Mouse (Mus musculus): ENCODE results near the gene Mark1.
A peak's percentile ranks its signal among the peaks of the same experiment; 100 is the strongest.

The Mark1 gene

GRCm38 (mm10) chr1:184958818-184959217 lies 40.6 kb downstream of the Mark1 start:
- no peak for DNase-seq

GRCm38 (mm10) chr1:184958388-184958787 lies 41.0 kb downstream of the Mark1 start:
- no peak for DNase-seq

- no peak for DNase-seq
Measured at GRCm38 (mm10) chr1:184951758-184952157, 47.6 kb downstream of the Mark1 start.

- no peak for DNase-seq
Measured at GRCm38 (mm10) chr1:184951057-184951456, 48.3 kb downstream of the Mark1 start.

- peak; percentile 40 for DNase-seq
Measured at GRCm38 (mm10) chr1:184938106-184938505, 61.3 kb downstream of the Mark1 start.

GRCm38 (mm10) chr1:184935980-184936379 lies 63.4 kb downstream of the Mark1 start:
- no peak for DNase-seq

GRCm38 (mm10) chr1:184935490-184935889 lies 63.9 kb downstream of the Mark1 start:
- DNase-seq, result no peak

- DNase-seq, result no peak
Measured at GRCm38 (mm10) chr1:184931097-184931496, 68.3 kb downstream of the Mark1 start.

- no peak for DNase-seq
Measured at GRCm38 (mm10) chr1:184928382-184928781, 71.0 kb downstream of the Mark1 start.

- no peak for DNase-seq
Measured at GRCm38 (mm10) chr1:184927911-184928310, 71.5 kb downstream of the Mark1 start.

GRCm38 (mm10) chr1:184922824-184923223 lies 76.5 kb downstream of the Mark1 start:
- DNase-seq, result no peak

GRCm38 (mm10) chr1:184920057-184920456 lies 79.3 kb downstream of the Mark1 start:
- no peak for DNase-seq

- DNase-seq, result no peak
Measured at GRCm38 (mm10) chr1:184918227-184918888, 81.0 kb downstream of the Mark1 start.

- DNase-seq, result no peak
Measured at GRCm38 (mm10) chr1:184912336-184912735, 87.0 kb downstream of the Mark1 start.

GRCm38 (mm10) chr1:184911861-184912260 lies 87.5 kb downstream of the Mark1 start:
- DNase-seq, result peak; percentile 61

GRCm38 (mm10) chr1:184908558-184908957 lies 90.8 kb downstream of the Mark1 start:
- DNase-seq, result peak; percentile 9

GRCm38 (mm10) chr1:184905904-184906745 lies 93.2 kb downstream of the Mark1 start:
- no peak for DNase-seq

GRCm38 (mm10) chr1:184905371-184905770 lies 94.0 kb downstream of the Mark1 start:
- no peak for DNase-seq

- no peak for DNase-seq
Measured at GRCm38 (mm10) chr1:184903697-184904096, 95.7 kb downstream of the Mark1 start.

GRCm38 (mm10) chr1:184902886-184903285 lies 96.5 kb downstream of the Mark1 start:
- DNase-seq, result no peak

GRCm38 (mm10) chr1:184897350-184897749 lies 102.0 kb downstream of the Mark1 start:
- no peak for DNase-seq

- peak; percentile 28 for DNase-seq
Measured at GRCm38 (mm10) chr1:184891998-184892397, 107.4 kb downstream of the Mark1 start.

- DNase-seq, result no peak
Measured at GRCm38 (mm10) chr1:184889454-184889853, 109.9 kb downstream of the Mark1 start.

- no peak for DNase-seq
Measured at GRCm38 (mm10) chr1:184886160-184886559, 113.2 kb downstream of the Mark1 start.
